Mouse (Mus musculus) neural tube, embryonic 10.5 days (tissue): ENCODE results near the gene Gfod1.

Experiments
- DNase-seq: peaks from one replicate; pipeline ENCODE4 v3.0.0-alpha.2; 2017; ENCODE audit warnings: low spot score; ENCODE audit errors: extremely low spot score

Gene Gfod1

DNA sequence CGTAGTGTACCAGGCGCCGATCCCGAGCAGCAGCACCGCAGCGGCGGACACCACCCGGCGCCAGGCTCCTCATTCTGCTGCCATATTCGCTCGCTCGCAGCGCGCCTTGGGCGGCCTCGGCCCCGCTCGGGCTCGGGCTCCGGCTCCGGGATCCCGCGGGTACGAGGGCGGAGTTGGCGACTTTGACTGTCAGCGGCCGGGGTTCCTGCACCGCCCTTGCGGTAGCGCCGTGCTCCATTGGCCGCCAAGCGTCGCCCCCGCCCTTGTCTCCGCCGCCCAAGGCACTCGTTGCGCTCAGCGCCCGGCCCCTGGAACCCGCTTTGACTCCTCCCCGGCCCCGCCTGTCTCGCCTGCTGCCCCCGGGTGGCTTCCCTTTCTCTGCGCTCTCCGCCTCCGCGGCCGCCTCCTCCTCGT, at the start of gene Gfod1:
Gfod1 (minus strand) TSS at position 155 of the 414 bp plus-strand sequence.
- peak; percentile 92 for DNase-seq

DNA sequence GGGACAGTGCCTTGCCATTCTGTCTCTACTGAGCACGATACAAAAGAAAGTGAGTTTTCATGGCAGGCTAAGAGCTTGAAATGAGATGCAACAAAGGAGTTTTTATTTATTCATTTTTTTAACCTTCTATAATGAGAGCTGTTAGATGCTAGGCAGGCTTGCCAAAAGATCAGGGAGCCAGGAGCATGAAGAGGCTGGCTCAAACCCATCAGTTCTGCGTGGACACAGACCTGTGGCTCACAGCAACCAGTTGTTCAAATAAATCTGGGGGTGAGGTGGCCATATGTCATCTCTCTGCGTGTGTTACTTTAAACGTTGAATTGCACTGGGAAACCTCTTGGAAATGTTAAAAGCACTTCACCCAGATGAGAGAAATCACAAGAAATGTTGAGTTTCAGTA, 49.4 kb upstream of the Gfod1 start:
- DNase-seq, result no peak

DNA sequence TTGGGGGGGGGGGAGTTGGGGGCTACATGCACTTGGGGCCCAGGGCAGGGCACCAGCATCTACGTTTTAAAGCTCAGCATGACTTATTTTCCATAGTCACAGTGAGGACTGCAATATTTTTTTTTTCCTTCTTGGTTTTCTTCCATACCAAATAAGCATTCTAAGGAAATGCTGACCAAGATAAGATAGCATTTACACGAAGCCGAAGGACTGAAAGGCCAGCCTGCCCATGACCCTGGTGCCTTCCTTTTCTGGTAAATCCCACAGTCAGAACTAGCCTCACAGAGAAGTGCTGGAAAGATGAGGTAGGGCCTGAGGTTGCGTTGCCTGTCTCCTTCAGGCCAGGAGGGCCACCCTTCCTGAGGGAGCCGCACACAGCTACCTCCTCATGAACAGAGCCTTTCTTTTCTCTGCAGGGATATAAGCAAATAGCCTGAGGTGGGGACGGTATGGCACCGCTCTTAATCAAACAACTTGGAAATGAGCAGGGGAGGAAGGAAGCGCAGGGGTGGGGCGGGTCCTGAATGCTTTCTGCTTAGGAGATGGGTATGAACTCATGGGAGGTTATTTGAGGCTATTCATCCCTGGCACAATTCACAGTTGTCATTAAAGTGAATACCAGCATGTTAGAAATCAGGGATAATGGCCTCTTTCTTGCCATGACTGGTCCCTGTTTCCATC, 46.7 kb upstream of the Gfod1 start:
- DNase-seq, result no peak

GRCm38 (mm10) chr13:43349376-43349775, 45.4 kb upstream of the Gfod1 start:
- DNase-seq, result no peak

- DNase-seq, result no peak
Measured at GRCm38 (mm10) chr13:43346825-43347224, 42.9 kb upstream of the Gfod1 start.

DNA sequence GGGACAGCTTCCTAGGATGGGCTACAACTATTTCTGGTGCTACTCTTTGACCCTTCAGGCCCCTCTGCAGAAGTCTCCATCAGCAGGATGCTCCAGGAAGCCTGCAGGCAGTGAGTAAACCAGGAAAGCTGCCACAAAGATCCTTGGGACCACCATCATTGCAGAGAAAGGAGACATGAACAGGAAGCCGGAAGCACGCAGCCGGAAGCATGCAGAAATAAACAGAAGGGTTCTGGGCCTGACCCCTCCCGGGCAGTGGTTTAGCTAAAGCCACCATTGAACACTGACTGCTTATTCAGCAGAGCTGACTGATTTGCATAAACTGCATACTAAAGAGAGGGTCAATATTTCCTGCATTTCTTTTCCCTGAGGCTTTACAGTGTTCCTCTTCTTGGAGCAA, 34.7 kb upstream of the Gfod1 start:
- no peak for DNase-seq

DNA sequence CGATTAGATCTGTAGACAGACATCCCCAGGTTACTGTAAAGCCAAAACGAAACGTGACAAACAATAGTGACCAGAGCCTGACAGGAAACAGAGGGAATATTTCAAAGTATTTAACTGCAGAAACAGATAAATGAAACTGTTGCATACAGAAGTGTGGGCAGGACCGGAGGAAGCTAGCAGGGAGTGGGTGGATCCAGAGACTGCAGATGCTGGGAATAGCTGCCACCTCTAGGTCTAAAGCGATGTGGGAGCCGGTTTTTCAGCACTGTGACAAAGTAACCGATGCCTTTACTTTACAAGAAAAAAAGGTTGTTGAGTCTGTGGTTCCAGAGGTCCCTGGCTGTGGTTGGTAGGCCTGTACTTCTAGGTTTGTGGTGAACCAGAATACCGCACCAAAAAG, 34.0 kb upstream of the Gfod1 start:
- DNase-seq, result no peak

GRCm38 (mm10) chr13:43336425-43337221, 32.7 kb upstream of the Gfod1 start:
- no peak for DNase-seq

- no peak for DNase-seq
Measured at GRCm38 (mm10) chr13:43332591-43332990, 28.6 kb upstream of the Gfod1 start.

- DNase-seq, result no peak
Measured at GRCm38 (mm10) chr13:43331721-43332444, 27.9 kb upstream of the Gfod1 start.

DNA sequence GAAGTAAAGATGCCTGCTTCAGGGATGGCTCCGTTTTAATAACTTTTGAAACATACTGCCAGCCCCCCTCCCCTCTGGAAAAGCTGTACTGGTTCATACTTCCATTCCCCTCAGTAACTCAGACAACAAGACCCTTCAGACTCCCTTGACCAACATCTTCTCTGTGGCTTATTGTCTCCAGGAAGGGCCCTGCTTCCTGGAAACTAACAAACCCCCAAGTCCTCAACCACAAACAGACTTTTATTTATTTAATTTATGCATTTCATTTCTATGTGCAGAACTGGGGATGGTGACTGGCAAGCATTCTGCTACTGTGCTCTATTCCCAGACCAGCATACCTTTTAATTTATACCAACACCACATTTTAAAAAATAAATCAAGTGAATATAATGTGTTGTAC, 21.5 kb upstream of the Gfod1 start:
- DNase-seq, result no peak

DNA sequence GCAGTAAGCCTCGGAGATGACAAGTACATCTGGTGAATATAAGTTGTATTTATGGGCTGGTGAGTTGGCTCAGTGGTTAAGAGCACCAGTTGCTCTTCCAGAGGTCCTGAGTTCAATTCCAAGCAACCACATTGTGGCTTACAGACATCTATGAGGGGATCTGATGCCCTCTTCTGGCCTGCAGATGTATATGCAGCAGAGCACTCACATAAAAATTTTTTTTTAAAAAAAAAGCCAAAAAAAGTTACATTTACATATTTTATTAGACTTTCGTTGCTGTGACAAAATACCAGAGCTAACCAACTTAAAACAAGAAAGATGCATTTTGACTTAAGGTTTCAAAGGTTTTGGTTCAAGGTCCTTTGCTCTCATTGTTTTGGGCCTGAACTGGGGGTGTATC, 17.5 kb upstream of the Gfod1 start:
- no peak for DNase-seq

DNA sequence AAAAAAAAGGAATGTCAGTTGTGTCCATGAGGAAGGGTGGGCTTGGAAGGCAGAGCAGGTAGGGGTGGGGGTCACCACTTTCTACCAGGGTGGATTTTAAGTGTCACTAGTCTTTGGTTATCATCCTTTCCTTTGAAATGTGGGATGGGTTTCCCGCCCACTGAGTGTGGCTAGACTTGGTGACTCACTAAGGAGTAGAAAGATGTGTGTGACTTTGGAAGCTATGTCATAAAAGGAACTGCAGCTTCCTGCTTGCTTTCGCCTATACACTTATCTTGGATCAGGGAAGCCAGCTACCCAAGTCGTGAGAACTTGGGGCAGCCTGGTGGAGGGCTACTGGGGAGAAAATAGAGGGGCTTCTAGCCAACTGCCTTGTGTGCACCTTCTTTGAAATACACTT, 15.4 kb upstream of the Gfod1 start:
- no peak for DNase-seq

DNA sequence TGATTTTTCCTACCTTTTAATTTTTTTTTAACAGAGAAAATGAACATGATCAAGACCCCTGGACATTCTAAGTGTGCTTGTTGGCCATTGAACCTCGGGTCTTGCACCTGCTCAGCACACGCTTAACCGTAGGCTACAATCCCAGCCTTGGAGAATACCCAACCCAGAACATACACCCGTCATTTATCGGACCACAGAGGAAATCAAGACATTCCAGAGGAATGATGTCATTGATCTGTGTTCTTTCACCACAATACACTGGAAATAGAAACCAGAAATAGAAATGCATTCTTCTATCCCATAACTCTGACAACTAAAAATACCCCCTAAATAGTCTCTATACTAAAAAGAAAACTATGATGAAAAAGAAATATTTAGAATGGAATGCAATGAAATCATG, 13.4 kb upstream of the Gfod1 start:
- DNase-seq, result no peak

- no peak for DNase-seq
Measured at GRCm38 (mm10) chr13:43305181-43305924, 1.4 kb upstream of the Gfod1 start.

GRCm38 (mm10) chr13:43304700-43305099, 728 bp upstream of the Gfod1 start:
- no peak for DNase-seq

GRCm38 (mm10) chr13:43303161-43303965, 609 bp downstream of the Gfod1 start:
- no peak for DNase-seq

DNA sequence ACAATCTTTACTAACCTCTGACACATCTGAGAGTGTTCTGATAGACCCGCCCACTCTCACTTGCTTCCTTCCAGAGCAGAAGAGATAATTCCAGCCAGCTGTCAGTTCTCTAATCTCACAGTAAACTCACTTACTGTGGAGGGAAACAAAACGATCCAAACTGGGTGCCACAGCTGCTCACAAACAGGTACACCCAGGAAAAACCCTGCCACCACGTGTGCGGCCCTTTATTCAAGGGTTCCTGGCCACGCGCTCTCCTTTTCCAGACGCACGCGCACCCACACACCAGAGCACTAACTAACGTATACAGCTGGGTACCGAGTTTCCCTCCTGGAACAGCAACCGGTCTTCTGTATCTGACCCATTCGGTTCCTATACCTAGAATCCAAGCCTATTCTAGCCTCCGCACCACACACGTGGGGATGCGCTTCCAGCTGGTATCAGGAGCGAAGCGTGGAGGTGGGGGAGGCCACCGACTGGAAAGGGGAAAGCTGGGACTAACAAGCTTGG, 1.3 kb downstream of the Gfod1 start:
- no peak for DNase-seq

DNA sequence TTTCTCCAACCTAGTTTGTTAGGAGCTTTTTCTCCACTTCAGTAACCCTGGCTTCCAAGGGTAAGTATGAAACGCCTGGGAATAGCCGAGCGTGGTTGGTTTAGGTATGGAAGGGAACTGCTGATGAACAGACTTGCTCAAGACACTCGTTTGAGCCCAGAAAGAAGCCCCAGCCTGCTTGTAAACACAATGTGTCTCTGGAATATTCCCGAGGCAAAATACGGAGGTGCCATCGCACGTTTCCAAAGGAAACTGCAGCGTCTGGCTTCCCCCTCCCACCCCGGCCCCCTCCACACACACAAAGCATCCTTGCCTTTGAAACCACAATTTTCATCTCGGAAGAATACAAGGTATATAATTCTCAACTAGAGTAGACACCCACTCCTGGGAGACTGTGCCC, 1.7 kb downstream of the Gfod1 start:
- no peak for DNase-seq

DNA sequence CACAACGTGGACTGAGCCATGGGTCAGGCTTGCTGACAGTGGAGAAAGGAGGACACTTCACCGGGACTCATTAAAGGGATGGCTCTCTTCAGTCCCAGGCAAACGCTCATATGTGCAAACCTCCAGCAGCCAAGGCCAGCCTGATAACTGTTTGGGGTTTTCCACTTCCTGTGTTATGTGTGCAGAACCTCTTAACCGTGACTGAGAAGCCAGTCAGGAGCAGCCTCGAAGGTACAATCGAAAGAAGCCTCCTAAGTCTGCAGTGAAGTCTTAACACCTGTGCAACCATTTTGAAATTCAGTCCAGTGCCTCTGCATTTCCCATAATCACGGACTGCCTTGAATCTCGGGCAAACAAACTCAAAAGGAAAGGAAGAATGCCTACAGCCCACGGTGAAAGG, 3.1 kb downstream of the Gfod1 start:
- DNase-seq, result no peak

DNA sequence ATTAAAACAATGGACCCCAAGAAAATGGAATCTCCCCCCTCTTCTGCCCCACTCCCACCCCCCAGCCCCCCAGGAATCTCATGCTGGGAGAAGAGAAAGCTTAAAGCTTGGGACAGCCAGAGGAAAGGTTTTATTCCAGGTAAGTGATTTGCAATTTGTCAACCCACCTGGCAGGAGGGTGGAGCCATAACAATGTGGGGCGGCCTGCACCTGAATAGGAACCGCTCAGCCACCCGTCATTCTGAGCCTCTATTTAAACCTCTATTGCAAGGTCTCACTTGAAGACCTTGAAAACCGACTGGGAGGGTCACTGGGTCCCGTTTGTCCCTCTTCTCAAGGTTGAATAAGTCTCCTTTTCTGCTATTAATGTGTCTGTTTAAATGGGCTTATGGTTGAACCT, 3.6 kb downstream of the Gfod1 start:
- DNase-seq, result no peak
